Mouse (Mus musculus): ENCODE measurements around the gene Pou4f2. TPM values are rescaled to one million over a fixed set of nuclear protein-coding genes. Genes with fewer than 3 reads are reported as not detected.

The Pou4f2 gene
- not detected for polyA plus RNA-seq (2014; fragmentation: Illumina TruSeq; extraction: RNeasy Lipid Tissue Mini Kit (QIAGEN cat#74804); ENCODE audit: low read depth, low replicate concordance)

DNA sequence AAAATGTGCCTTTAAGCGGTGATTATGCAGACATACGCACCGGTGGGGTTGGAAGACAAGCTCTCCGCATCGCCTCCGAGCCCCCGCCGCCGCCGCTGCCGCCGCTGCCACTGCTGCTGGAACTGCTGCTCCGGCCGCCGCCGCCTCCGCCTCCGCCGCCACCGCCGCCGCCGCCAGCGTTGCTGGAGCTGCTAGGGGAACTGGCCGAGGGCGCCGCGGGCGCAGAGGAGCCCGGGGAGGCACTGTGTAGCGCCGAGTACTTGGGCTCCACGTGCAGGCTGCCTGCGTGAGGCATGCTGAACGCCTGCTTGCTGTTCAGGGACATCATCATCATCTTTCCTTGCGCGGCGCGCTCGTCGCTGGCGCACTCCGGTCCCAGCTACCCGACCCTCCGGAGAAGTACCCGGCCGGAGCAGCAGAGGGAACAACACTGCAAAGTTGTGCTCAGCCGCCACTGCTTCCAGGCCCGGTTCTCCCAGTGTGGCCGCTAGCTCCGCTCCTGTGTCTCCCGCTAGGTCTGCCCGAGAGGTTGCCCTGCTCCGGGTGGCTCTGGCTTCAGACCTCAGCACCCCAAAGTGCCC, at the start of gene Pou4f2:
Pou4f2 (minus strand) TSS at position 575 of the 581 bp plus-strand sequence.

Other genes starting within 250 kb of the Pou4f2 start
- gene Ttc29, start 223.3 kb downstream of the Pou4f2 start, polyA plus RNA-seq (2014; fragmentation: Illumina TruSeq; extraction: RNeasy Lipid Tissue Mini Kit (QIAGEN cat#74804); ENCODE audit: low read depth, low replicate concordance): 6.1 TPM
- gene Rbmxl1, start 72.3 kb upstream of the Pou4f2 start, polyA plus RNA-seq (2014; fragmentation: Illumina TruSeq; extraction: RNeasy Lipid Tissue Mini Kit (QIAGEN cat#74804); ENCODE audit: low read depth, low replicate concordance): 33.9 TPM
- gene Slc10a7, start 72.7 kb upstream of the Pou4f2 start, polyA plus RNA-seq (2014; fragmentation: Illumina TruSeq; extraction: RNeasy Lipid Tissue Mini Kit (QIAGEN cat#74804); ENCODE audit: low read depth, low replicate concordance): 12.2 TPM

All from adipose tissue, adult 10 weeks (tissue).